Mouse (Mus musculus) spleen, adult 12 weeks (tissue): ENCODE data around the gene Slamf7.
A peak's percentile ranks its signal among the peaks of the same experiment; 100 is the strongest.
"Not testable (repeated sequence)": the region's sequence is repeated elsewhere in the genome, so short reads cannot be mapped to it uniquely, and the experiment has no call there.

Experiments used
- DNase-seq: peaks from one replicate; pipeline ENCODE4 v3.0.0; 2022; ENCODE audit warnings: low spot score

Slamf7 gene

DNA sequence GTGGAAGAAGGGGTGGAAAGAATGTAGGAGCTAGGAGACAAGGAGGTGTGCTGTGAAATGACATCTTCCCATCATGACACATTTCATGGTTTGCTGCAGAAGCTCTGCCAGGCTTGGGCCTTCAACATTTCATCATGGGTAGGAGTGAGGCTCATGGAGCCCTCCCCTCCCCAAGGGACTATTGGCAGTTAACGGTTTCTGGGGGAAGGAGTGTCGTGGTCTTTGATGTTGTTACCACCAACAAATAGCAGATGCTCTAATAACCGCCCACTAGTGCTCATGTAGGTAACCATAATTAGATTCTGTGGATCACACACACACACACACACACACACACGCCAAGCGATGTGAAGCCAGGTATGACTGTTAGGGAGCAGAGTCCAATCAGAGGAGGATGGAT lies at the start of gene Slamf7:
Slamf7 (minus strand) TSS at position 302 of the 400 bp plus-strand sequence.
- no peak for DNase-seq

DNA sequence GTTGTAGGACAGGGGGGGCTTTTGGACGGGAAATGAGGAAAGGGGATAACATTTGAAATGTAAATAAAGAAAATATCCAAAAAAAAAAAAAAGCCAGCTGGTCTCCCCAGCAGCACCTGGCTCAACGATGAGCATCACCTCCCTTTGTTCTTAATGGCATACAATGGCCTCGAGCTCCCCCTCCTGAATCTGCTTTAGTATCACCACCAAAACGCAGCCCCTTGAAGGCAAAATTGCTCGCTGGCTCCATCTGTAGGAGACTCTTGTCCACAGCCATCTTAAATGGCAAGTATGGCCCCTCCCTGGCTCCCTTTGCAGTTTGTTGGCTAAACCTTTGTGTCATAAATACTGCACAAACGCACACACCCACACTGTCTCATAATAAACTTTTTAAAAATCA lies 46.1 kb upstream of the Slamf7 start:
- peak; percentile 60 for DNase-seq

DNA sequence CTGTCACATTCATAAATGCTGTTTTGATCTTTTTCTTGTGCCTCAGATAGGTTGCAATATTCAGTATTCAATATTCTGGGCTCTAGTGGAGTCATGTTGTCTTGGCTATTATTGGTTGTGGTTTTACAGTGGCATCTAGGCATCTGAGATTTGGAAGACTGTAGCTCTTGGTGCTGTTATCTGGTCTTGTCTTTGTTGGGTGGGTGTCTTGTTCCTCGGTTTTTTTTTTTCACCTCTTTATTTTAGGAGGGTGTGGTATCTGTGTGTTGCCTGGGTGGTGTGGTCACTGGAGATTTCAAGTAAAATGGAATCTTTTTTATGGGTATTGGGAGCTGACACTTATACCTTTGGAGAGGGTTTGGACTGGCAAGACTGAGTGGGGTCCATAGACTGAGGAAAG lies 41.1 kb upstream of the Slamf7 start:
- DNase-seq: no peak

DNA sequence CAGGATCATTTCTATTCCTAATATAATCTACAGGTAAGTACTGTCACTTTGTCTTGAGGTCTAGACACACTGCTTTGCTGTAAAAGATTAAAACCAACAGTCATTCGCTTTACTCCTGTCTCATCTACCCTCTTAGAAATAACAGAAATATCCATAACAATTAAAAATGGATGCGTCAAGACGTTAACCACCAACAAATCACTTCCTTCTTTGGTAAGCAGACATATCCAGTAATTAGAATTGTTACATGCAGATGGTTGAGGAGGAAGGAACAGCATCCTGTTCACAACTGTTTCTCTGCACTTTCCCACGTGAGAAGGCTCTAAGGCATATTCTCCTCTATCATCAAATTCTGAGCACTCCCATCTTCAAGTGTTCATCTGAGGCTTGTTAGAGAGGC lies 34.5 kb upstream of the Slamf7 start:
- DNase-seq: no peak

DNA sequence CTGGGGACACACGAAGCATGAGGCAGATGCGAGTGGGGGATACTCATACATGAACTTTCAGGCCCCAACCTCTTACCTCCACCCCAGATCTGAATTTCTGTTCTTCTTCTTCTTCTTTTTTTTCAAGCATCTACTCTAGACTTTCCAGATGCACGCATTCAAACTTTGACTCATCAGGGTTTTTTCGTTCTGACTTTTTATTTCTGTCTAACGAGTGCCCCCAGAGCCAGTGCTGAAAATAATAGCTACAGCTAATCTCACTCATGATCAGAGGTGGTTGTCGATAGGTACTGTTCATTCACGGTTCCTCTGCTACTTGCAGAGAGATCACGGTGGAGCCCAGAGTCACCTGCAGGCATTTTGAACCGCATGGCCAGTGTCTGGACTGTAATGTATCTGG lies 32.1 kb upstream of the Slamf7 start:
- no peak for DNase-seq

DNA sequence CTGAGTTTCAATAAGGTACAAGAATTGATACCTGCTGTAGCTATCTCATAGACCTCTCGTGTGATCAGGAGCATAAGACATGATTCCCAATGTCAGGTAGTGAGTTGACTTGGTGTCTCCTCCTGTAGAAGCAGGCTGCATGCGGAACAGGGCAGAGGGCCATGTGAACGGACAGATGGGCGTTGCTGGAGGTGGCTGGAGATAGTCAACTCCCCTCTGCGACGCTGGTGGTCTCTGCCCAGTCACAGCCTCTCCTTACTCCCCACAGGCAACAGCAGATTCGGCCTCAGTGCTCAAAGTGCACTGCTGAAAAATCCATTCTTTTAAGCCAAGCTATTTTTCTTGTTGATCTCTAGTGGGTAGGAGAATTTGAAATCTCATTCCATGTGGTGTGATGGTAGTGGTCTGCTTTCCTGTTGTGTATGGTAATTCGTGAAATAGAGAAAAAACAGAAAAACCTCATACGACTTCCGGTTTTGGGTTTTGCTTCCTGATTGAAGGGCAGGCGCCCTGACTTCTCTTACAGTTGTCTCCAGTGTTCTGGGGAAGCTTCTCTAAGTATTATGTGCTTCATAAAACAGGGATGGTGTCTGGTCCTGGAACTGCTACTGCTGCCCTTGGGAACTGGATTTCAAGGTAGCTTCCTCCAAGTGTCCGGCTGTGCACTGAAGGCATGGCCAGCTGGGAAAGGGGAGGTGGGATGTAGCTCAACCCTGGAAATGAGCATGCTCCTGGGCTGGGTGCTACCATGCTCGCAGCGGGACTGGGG lies 28.9 kb upstream of the Slamf7 start, which contains the start of gene Cd48:
Cd48 (plus strand) TSS at position 479 of the 769 bp plus-strand sequence.
- no peak for DNase-seq

DNA sequence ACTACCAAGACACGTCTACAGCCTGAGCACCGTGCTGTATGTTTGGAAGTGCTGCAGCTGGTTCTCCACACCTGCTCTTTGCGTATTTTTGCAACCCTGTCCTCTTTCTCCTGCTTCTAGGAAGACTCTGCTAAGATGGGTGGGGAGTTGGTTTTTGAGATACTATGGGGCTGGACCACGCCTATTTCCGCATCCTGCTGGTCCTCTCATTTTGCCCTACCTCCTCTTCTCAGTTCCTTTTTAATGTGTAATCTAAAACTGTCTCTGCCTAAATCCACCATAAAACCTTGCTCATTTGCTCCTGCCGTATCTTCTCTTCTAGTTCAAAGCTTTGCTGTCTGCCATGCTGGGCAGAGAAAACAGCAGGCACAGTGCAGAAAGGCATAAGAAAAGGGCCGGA lies 28.2 kb upstream of the Slamf7 start:
- DNase-seq: no peak

DNA sequence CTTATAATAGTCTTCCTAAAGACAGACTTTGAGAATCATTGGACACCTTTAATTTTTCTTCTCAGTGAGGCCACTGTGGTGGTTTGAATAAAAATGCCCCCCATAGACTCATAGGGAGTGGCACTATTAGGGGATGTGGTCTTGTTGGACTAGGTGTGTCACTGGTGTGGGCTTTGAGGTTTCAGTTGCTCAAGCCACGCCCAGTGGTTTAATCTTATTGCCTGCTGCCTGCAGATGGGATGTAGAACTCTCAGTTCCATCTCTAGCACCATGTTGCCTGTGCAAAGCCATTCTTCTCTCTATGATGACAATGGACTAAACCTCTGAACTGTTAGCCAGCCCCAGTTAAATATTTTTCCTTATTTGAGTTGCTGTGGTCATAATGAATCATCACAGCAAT lies 24.9 kb upstream of the Slamf7 start:
- no peak for DNase-seq

DNA sequence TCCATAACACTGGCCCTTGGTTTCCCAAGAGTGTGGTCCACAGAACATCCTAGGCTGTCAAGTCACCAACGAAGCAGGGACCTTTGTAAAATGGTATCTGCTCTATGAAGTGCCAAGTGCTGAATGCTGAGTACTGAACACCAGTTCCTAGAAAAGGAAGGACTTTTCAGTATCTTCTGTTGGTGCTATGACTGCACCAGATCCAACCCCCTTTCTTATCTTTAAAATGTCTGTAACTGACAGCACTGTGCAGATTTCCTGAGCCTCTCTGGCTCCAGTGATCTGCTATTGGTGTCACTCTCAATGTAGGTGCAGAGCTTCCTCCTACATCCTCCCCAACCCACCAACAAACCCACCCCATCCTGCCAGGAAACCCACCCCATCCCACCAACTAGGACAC lies 21.6 kb upstream of the Slamf7 start:
- no peak for DNase-seq

DNA sequence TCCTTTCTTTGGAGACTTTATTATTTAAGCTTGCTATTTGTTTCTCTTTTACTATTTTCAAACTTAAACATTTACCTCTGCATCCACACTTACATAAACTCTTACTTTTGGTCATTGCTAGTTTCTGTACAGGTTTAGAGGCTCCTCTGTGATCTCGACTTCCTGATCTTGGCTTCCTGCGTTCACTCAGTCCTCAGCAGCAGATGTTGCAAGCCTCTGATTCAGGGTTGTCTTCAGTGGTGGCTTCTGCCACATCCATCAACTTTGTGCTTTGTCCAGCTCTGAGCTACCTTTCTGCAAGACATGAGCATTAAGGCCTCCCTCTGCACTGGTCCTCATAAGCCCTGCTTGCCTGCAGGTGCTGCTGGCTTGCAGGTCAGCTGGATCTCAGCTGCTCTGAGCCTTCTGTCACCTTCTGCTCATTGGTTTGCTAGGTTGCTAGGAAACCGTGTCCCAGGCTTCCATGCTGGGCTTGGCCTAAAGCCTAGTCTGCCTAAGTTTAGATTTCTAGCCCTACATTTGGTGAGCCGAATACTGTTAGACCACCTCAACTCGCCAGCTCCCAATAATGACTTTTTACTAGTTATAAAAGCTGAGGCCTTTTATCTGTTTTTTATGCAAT lies 20.1 kb upstream of the Slamf7 start:
- DNase-seq: no peak

DNA sequence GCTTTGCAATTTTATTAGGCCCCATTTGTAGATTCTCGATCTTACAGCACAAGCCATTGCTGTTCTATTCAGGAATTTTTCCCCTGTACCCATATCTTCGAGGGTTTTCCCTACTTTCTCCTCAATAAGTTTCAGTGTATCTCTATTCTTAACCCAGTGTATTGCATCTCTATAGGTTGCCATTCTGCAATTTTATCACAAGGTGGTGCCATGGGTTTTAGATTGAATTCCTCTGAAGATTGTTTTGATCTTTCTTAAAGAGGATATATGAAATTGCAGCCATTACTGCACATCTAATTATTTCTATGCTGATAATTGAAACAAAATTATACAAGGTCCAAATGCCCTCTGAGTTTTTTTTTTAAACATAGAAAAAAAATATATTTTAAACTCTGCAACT lies 19.6 kb upstream of the Slamf7 start:
- DNase-seq: not testable (repeated sequence)

DNA sequence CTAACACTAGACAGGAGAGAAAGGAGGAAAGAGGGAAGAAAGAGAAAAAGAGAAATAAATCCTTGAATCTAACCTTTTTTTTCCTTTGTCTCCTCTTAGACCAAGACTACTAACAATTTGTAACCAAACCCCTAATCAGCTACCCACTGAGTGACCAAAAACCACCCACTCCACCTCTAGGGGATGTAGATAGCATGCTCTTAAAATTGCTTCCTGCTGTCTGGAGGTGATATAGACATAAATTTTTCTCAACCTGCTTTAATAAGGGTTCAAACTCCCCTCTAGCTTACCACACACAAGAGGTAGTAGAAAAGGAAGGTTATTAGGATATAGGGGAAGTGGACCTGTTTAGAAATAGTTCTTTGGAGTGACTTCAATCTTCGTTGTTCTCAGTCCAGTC lies 14.3 kb upstream of the Slamf7 start:
- no peak for DNase-seq

DNA sequence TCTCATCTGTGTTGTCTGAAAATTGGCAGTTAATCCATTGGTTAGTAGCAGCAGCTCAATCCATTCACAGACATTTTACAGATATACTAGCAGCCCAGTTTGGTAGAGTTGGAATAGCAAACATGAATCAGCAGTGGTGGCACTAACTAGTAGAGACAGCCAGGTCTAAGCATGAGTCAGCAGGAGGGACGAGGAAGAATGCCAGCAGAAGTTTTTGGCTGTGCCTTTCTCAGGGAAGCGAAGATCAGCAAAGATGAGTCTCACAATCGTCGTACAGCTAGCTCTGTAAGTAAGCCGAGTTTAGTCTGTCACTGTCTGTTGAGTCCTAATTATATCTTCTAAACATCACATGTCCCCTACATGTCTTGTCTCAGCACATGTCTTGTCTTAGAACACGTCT lies 13.5 kb upstream of the Slamf7 start:
- no peak for DNase-seq

DNA sequence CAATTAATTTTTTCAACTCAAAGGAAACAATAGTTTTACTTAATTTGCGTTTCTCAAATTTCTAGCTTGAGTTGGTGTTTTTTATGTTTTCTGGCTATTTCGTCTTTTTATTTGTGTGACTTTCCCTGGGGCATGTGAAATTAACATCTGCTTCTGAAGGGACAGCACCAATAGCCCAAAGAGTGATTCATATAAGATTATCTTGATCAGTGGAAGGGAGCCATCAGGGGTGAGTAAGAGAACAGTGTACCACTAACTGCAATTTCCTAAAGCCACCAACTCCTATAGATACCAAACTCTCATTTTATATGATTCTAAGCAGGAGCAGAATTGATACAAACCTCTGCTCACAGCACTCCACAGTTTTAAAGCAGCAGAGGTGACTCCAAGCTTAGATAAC lies 10.9 kb upstream of the Slamf7 start:
- DNase-seq: no peak

DNA sequence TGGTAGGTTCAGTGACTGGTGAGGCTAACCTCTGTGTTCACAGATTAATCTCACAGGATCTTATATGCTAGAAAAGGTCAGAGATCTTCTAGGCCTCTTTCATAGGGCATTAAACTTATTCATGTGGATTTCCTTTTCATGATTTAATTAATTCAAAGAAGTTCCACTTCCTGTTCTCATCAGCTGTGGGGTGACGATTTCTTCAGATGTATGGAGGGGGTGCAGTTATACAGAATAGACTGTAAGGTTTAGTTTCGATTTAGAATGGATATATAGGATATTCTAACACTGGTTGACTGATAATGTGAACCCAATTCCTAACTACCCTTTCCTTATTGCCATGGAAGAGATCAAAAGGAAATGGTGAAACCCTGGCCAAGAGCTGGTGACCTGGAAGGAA lies 8.6 kb upstream of the Slamf7 start:
- no peak for DNase-seq

DNA sequence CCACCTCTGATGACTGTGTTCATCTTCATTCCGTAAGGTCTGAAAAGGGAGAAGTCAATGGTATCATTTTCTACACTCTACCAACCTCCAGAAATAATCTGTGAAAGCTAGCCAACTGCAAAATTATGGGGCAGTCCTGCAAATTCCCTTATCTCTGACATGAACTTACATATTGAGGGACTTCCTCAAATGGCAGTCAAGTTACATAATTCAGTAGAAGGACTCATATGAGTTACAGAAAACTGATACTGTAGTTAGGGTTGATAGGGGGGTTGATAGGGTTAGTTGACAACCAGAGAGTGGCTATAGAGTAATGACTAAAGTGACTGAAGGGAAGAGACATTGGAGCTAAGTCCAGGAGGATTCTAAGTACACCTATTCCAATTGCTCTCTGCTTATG lies 7.6 kb upstream of the Slamf7 start:
- DNase-seq: no peak

DNA sequence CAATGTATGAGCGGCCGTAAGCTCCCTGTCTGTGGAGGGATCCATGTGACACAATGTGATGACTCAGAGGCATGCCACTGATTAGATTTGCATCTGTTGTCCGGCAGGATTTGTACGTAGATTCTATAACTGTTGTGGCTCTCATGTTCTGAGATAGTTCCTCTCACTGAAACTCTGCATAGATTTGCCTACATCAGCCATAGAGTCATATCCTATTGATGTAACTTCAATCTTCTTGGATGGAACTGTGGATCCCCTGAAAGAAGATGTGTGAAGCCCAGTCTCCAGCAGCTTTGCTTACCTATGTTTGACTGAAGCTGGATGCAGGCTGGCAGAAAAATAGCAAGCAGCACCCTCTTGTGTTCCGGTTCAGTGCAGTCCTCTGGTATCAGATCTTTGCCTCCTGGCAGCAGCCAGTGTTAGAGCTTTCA lies 5.7 kb upstream of the Slamf7 start:
- DNase-seq: no peak

DNA sequence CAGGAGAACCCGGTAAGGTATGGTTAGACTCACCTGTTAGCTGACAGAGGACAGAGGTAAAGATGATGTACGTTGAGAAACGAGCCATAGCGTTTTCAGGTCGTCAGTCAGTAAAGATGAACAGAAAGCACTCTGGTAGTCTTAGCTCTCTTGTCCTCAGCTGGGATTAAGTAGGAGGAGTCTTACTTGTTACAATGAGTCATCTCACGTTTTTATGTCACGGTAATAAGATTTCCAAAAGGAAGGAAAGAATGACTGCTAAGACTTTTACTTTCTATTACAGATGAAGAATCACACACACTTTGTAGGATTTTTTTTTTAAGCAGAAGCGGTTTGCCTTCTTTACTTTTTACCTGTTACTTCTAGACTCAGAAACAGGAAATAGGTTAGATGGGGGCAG lies 4.0 kb downstream of the Slamf7 start:
- DNase-seq: no peak

DNA sequence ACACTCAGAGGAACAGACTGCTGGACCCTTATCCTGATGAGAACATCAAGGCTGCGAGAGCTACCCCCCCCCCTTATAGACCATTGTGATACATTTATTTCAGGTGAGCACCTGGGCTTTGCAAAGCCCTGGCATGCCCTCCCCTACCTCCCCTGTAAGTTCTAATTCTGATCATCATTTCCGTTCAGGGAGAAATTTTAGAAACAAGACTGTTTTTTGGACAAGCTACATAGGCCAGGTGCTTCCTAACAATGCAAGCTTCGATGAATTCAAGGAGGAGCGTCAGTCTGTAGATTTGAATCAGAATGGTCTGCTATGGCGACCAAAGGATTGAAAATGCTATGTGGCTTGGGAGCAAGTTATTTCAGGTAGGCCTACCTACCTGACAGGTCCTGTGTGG lies 5.1 kb downstream of the Slamf7 start:
- no peak for DNase-seq

DNA sequence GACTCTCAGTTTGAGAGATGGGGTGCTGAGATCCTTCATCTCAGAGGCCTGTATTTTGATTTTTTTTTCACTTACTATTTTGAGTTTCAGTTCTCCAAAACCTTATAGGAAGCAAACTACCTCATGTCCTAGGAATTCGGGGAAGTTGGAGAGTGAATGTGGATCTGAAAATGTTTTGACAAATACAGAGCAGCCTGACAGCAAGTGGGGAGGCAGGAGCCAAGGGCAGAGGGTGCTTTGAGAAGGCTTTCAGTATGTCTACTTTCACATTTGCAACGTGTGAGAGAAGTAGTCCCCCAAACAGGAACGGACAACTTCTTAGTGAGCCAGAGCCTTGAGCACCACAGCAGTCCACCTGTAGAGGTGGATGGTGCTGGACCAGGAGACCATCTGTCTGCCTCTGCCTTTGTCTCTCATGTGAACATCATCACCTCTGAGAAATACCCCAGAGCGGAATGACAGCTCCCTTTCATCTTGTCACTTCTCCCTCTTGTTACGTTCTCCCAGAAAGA lies 6.3 kb downstream of the Slamf7 start:
- DNase-seq: no peak

DNA sequence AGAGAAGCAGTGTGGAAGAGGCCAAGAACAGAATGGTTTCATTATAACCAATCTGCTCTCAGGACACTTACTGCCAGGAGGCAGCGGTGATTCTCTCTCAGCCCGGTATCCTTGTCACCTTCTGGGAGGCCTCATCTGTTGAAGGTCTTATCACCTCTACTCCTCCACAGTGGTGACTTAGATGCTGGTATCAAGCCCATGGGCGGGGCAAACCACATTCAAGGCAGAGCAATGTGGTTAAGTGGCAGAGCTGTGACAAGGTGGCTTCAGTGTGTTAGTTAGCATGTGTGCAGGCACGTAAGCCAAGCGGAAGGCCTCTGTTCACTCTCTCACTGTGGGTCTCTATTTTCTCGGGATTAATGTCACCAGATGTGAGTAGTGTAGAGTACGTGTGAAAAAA lies 9.2 kb downstream of the Slamf7 start:
- peak; percentile 13 for DNase-seq

DNA sequence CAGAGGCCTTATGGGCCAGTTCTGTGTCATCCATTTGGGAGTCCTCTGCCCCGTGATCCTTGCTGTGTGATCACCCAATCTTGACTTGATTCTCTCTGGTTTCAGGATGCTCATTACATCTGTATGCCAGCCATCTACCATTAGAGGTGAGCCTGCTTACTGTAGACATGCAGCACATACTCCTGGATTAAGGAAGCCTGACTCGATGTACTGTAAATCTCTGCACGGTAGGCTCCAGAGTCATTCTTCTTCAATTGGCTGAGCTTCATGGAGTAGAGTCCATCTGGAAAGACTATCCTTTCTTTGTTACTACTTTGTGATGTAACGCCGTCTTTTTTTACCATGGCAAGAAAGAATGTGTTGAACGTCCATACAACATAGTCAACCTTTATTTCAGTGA lies 12.0 kb downstream of the Slamf7 start:
- DNase-seq: no peak

DNA sequence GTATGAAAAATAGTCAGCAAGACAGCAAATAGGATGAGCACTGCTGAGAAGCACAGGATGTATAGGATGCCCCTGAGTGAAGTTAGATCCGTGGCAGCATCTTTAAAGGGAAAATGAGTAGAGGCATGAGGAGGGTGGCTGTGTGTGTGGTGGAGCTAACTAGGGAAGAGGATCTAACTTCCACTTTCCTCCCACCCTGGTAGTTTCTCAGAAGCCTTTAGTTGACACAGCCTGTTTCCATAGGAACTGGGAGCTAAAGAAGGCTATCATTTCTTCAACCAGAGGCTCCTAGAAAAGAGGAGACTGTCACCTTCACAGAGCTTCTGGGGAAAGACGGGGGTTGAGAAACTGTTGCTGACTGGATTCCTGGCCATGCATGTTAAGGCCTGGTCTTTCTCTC lies 14.1 kb downstream of the Slamf7 start:
- no peak for DNase-seq

DNA sequence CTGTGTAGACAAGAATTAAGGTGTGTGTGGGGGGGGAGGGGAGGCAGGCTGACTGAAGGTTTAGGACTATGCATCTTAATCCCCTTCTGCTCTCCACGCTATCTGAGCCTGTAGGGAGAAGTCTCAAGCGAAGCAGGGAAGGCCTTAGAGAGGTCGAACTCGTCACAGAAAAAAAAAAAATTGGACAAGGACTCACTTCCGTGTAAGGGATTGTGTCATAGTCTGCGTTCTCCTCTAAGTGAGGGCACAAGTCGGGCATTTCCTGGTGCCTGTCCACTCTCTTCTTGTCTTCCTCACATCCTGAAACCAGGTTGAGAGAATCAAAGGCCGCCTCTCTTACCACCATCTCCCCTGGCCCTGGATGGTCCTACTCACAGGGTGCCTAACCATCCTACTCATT lies 15.7 kb downstream of the Slamf7 start:
- no peak for DNase-seq
